Mouse (Mus musculus): ENCODE data around the gene Ikzf4. TPM values are rescaled to one million over a fixed set of nuclear protein-coding genes. Genes with fewer than 3 reads are reported as not detected.
A peak's percentile ranks its signal among the peaks of the same experiment; 100 is the strongest.

The Ikzf4 gene
- polyA plus RNA-seq, 1 experiment from 2014 or later, result 1.4 TPM

DNA sequence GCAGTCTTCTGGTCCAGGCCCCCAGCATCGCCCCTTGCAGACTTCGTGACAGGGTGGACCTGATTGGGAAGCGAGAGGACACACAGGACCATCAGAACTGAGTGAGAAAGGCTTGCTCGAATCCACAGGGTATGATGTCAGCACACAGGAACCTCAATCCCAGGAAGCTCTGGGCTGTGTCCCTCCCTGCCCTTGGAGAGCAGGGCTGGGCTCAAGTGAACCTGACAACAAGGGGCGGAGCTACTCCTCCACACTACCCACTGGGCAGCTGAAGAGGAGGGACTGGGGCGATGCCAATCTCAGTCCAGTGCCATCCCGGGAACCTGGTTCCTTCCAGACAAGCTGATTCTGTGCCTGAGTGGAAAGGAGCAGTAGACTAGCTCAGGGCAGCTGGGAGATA is 62.1 kb downstream of the Ikzf4 start:
- WGBS, result 25% methylated on average over 7 of the region's 7 CpGs
- peak; percentile 85 for ATAC-seq (ENCODE audit: low FRiP score, low TSS enrichment)
- peaks cover 16% of the 10 kb centered on the region for H3K4me1 ChIP-seq (ENCODE audit: insufficient read depth, low read length)
- peaks cover 9% of the 10 kb centered on the region for H3K27me3 ChIP-seq (ENCODE audit: insufficient read depth, low read length)
- peak overlapping the region; percentile 8; the same call in 1 of the 2 replicates for H3K4me3 ChIP-seq (ENCODE audit: low read length)
- H3K9me3 ChIP-seq (ENCODE audit: low read length), result no peaks in the 10 kb centered on the region
- H3K9ac ChIP-seq (replicated peaks; ENCODE audit: low read length), result peak overlapping the region; percentile 41
- H3K4me2 ChIP-seq (replicated peaks; ENCODE audit: low read depth, low read length), result peak overlapping the region; percentile 35
- peak overlapping the region; percentile 36 for H3K27ac ChIP-seq (ENCODE audit: low read length)
- H3K36me3 ChIP-seq (ENCODE audit: insufficient read depth, low read length), result 0 out of 2 replicates have a peak, but pooled peaks cover 4% of the 10 kb centered on the region

Small RNAs within 50 kb of the gene (microRNA-seq; reads per million reads assigned to microRNA genes)
- not detected for gene Mir6917

Other genes starting within 250 kb of the Ikzf4 start
- 69.0 and 75.1 TPM in 2 replicates for gene Slc39a5, start 244.8 kb downstream of the Ikzf4 start, polyA plus RNA-seq (2015; fragmentation: Nextera tagmentation; extraction: Ambion mirVana)
- 81.7 and 94.8 TPM in 2 replicates for gene Nabp2, start 234.5 kb downstream of the Ikzf4 start, polyA plus RNA-seq (2015; fragmentation: Nextera tagmentation; extraction: Ambion mirVana)
- gene Rnf41, start 234.3 kb downstream of the Ikzf4 start, polyA plus RNA-seq (2015; fragmentation: Nextera tagmentation; extraction: Ambion mirVana), result 52.5 and 52.6 TPM in 2 replicates
- 64.5 and 75.9 TPM in 2 replicates for gene Smarcc2, start 186.7 kb downstream of the Ikzf4 start, polyA plus RNA-seq (2015; fragmentation: Nextera tagmentation; extraction: Ambion mirVana)
- 1,255 and 1,413 TPM in 2 replicates for gene Myl6, start 151.8 kb downstream of the Ikzf4 start, polyA plus RNA-seq (2015; fragmentation: Nextera tagmentation; extraction: Ambion mirVana)
- 4.2 and 5.7 TPM in 2 replicates for gene Myl6b, start 147.3 kb downstream of the Ikzf4 start, polyA plus RNA-seq (2015; fragmentation: Nextera tagmentation; extraction: Ambion mirVana)
- 23.2 and 24.2 TPM in 2 replicates for gene Esyt1, start 120.1 kb downstream of the Ikzf4 start, polyA plus RNA-seq (2015; fragmentation: Nextera tagmentation; extraction: Ambion mirVana)
- 16.2 and 16.6 TPM in 2 replicates for gene Zc3h10, start 98.2 kb downstream of the Ikzf4 start, polyA plus RNA-seq (2015; fragmentation: Nextera tagmentation; extraction: Ambion mirVana)
- gene Rpl41, start 96.7 kb downstream of the Ikzf4 start, polyA plus RNA-seq (2015; fragmentation: Nextera tagmentation; extraction: Ambion mirVana), result 3,659 and 3,733 TPM in 2 replicates
- gene Pa2g4, start 80.0 kb downstream of the Ikzf4 start, polyA plus RNA-seq (2015; fragmentation: Nextera tagmentation; extraction: Ambion mirVana), result 200 and 203 TPM in 2 replicates
- 11.5 and 12.8 TPM in 2 replicates for gene Erbb3, start 56.3 kb downstream of the Ikzf4 start, polyA plus RNA-seq (2015; fragmentation: Nextera tagmentation; extraction: Ambion mirVana)
- gene Rps26, start 19.2 kb downstream of the Ikzf4 start, polyA plus RNA-seq (2015; fragmentation: Nextera tagmentation; extraction: Ambion mirVana), result 628 and 640 TPM in 2 replicates
- gene Suox, start 28.1 kb upstream of the Ikzf4 start, polyA plus RNA-seq (2015; fragmentation: Nextera tagmentation; extraction: Ambion mirVana), result 15.9 and 16.3 TPM in 2 replicates
- 84.4 and 86.0 TPM in 2 replicates for gene Rab5b, start 50.3 kb upstream of the Ikzf4 start, polyA plus RNA-seq (2015; fragmentation: Nextera tagmentation; extraction: Ambion mirVana)
- 1.5 and 1.7 TPM in 2 replicates for gene Pmel, start 58.2 kb upstream of the Ikzf4 start, polyA plus RNA-seq (2015; fragmentation: Nextera tagmentation; extraction: Ambion mirVana)
- gene Cdk2, start 59.0 kb upstream of the Ikzf4 start, polyA plus RNA-seq (2015; fragmentation: Nextera tagmentation; extraction: Ambion mirVana), result 100 and 105 TPM in 2 replicates
- 6.8 and 7.8 TPM in 2 replicates for gene Dgka, start 98.9 kb upstream of the Ikzf4 start, polyA plus RNA-seq (2015; fragmentation: Nextera tagmentation; extraction: Ambion mirVana)
- gene Pym1, start 101.9 kb upstream of the Ikzf4 start, polyA plus RNA-seq (2015; fragmentation: Nextera tagmentation; extraction: Ambion mirVana), result 40.0 and 40.3 TPM in 2 replicates
- gene Mmp19, start 144.9 kb upstream of the Ikzf4 start, polyA plus RNA-seq (2015; fragmentation: Nextera tagmentation; extraction: Ambion mirVana), result 0.89 and 0.98 TPM in 2 replicates
- gene Dnajc14, start 158.1 kb upstream of the Ikzf4 start, polyA plus RNA-seq (2015; fragmentation: Nextera tagmentation; extraction: Ambion mirVana), result 63.2 and 64.9 TPM in 2 replicates
- 19.3 and 22.9 TPM in 2 replicates for gene Tmem198b, start 158.4 kb upstream of the Ikzf4 start, polyA plus RNA-seq (2015; fragmentation: Nextera tagmentation; extraction: Ambion mirVana)
- 194 and 198 TPM in 2 replicates for gene Sarnp, start 171.3 kb upstream of the Ikzf4 start, polyA plus RNA-seq (2015; fragmentation: Nextera tagmentation; extraction: Ambion mirVana)
- 94.4 and 100 TPM in 2 replicates for gene Ormdl2, start 175.7 kb upstream of the Ikzf4 start, polyA plus RNA-seq (2015; fragmentation: Nextera tagmentation; extraction: Ambion mirVana)
- 6.8 and 7.8 TPM in 2 replicates for gene Gdf11, start 245.7 kb upstream of the Ikzf4 start, polyA plus RNA-seq (2015; fragmentation: Nextera tagmentation; extraction: Ambion mirVana)

Data from kidney, embryonic 16.5 days (tissue).